Mouse (Mus musculus) intestine, embryonic 16.5 days (tissue): ENCODE data around the gene Map3k20. TPM values are rescaled to one million over a fixed set of nuclear protein-coding genes. Genes with fewer than 3 reads are reported as not detected.

ENCODE experiments used
- ATAC-seq: fragments of 200-750 bp; cut with Nextera tagmentation; 2 replicates; pipeline ENCODE4 v1.8.0; 2017; ENCODE audit warnings: moderate TSS enrichment, moderate library complexity
- H3K27ac ChIP-seq: fragments of 300-500 bp; sonication (generic); 2 replicates; pipeline ENCODE4 v1.5.1; 2014; ENCODE audit warnings: mild to moderate bottlenecking, low read length
- H3K27me3 ChIP-seq: fragments of 300-500 bp; sonication (generic); replicated peaks from 2 replicates; pipeline ENCODE4 v1.6.1; 2014; ENCODE audit warnings: low read length, control low read depth, mixed read lengths; ENCODE audit not compliant: control insufficient read depth, insufficient read depth
- H3K36me3 ChIP-seq: fragments of 300-500 bp; sonication (generic); 2 replicates; pipeline ENCODE4 v1.6.1; 2014; ENCODE audit warnings: low read length, control low read depth; ENCODE audit not compliant: control insufficient read depth, insufficient read depth
- H3K4me1 ChIP-seq: fragments of 300-500 bp; sonication (generic); 2 replicates; pipeline ENCODE4 v1.6.1; 2014; ENCODE audit warnings: low read length, control low read depth, mixed read lengths; ENCODE audit not compliant: control insufficient read depth, insufficient read depth
- H3K4me2 ChIP-seq: fragments of 300-500 bp; sonication (generic); 2 replicates; pipeline ENCODE4 v1.6.1; 2014; ENCODE audit warnings: low read depth, low read length, control low read depth
- H3K4me3 ChIP-seq: fragments of 300-500 bp; sonication (generic); 2 replicates; pipeline ENCODE4 v1.5.1; 2014; ENCODE audit warnings: mild to moderate bottlenecking, low read length
- H3K9ac ChIP-seq: fragments of 300-500 bp; sonication (generic); 2 replicates; pipeline ENCODE4 v1.6.1; 2014; ENCODE audit warnings: low read depth, low read length
- H3K9me3 ChIP-seq: fragments of 300-500 bp; sonication (generic); 2 replicates; pipeline ENCODE4 v1.6.1; 2016; ENCODE audit warnings: low read length, control low read depth; ENCODE audit not compliant: control insufficient read depth
- WGBS: fragments of 180-500 bp; shearing (Covaris S2); extraction: QIAGEN DNeasy Blood & Tissue Kit; methylation state at CpG from one replicate; pipeline ENCODE4 v1.1.7; 2014; 5-methylcytosine and 5-hydroxymethylcytosine counted together
- polyA plus RNA-seq: library from polyadenylated mRNA; unstranded; fragments of >200 nt; fragmentation: Nextera tagmentation; extraction: Ambion mirVana; gene quantifications from 2 replicates; pipeline ENCODE4 v1.2.1, GENCODE M21; 2015

Gene Map3k20
- polyA plus RNA-seq, 1 experiment from 2014 or later = 13.8 TPM

DNA sequence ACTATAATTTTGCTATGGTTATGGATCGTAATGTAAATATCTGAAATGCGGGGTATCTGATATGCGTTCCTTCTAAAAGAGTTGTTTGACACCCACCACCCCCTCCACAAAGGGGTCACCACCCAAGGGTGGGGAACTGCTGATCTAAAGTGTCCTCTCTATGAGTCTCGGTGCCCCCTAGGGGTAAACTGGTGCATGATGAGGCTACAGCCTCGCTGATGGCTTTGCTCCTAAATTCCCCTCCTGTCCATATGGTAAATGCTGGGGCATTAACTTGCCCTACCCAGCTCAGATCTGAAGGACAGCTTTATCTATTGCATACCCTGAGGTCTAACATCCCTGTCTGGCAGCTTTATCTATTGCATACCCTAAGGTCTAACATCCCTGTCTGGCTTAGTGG is 130.0 kb downstream of the Map3k20 start:
- H3K36me3 ChIP-seq = no peaks in the 10 kb centered on the region
- H3K4me1 ChIP-seq = peaks cover 7% of the 10 kb centered on the region; the same call in 1 of the 2 replicates
- no peak overlapping the region for H3K27ac ChIP-seq
- no peak for ATAC-seq
- no peaks in the 10 kb centered on the region for H3K27me3 ChIP-seq
- no peaks in the 10 kb centered on the region for H3K9me3 ChIP-seq
- H3K4me3 ChIP-seq = no peak overlapping the region
- H3K9ac ChIP-seq = no peak overlapping the region
- WGBS = 88% methylated on average over 5 of the region's 5 CpGs
- H3K4me2 ChIP-seq = no peak overlapping the region

DNA sequence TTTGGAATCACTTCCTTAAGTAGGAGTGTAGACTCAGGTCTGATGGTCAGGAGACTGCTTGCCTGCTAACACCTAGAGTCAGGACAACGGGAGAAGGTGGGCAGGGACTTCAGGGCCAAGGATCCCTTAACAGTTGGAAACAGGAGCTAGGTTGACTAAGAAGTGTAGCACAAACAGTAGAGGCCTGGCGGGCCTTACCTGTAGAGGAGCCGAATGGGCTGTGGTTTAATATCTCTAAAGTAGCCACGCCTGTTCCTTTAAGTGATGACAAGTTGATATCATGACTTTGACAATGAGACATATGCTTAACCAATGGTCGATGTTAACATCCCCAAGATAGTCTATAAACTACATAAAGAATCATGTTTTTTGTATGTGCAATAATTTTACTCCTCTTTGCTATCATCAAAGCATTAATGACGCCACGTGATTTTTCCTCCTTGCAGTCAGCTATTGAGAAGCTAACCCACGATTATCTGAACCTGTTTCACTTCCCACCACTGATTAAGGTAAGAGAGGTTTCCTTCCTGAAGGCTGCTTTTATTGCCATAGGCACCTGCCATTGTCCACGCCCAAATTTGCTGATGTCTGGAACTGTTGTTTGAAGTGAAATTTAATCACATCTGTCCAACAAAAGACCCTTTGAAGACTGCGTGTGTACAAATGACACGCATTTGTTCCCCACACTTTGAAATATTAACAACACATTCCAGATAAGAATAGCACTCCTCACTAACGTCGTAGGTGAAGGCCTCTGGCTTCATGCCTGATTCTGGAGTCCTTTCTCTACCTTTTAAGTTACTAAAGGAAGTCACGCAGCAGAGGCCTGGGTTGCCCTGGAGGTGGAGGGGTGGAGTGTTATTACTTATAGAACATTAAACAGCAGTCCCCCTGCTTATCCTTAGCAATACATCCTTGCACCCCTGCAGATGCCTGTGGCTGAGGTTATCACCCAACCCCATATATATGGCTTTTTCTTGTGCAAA is 131.0 kb downstream of the Map3k20 start:
- Histone ChIP-seq H3K4me1 (peaks cover 7% of the 10 kb centered on the region; the same call in 1 of the 2 replicates), H3K27me3 (no peaks in the 10 kb centered on the region), H3K4me2 (no peak overlapping the region), H3K4me3 (no peak overlapping the region), H3K9ac (no peak overlapping the region), H3K27ac (peak overlapping the region; percentile 33; the same call in 1 of the 2 replicates), H3K36me3 (no peaks in the 10 kb centered on the region), H3K9me3 (no peaks in the 10 kb centered on the region)
- ATAC-seq = peak; percentile 90
- 50% methylated on average over 14 of the region's 14 CpGs for WGBS

DNA sequence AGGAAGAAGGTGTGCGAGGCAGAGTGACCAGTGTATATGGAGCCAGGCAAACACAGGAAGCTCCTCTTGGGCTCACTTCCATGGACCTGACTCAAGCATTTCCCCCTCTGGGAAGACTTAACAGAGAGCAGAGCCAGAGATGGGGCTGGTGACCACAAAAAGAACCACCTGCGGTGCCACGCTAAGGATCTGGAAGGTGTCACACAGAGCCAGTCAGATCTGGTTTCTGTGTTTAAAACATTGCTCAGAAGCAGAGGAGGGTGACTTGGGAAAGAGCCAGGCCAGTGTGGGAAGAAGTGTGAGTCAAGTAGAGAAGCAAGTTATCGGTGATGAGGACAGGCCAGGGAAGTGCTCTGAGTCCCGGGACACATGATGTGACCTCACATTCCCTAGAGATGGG is 135.1 kb downstream of the Map3k20 start:
- Histone ChIP-seq H3K27ac (no peak overlapping the region), H3K4me3 (no peak overlapping the region), H3K9me3 (no peaks in the 10 kb centered on the region), H3K27me3 (no peaks in the 10 kb centered on the region), H3K4me1 (peaks cover 5% of the 10 kb centered on the region; the same call in 1 of the 2 replicates), H3K4me2 (no peak overlapping the region), H3K9ac (no peak overlapping the region), H3K36me3 (no peaks in the 10 kb centered on the region)
- no peak for ATAC-seq
- WGBS = 75% methylated on average over 5 of the region's 5 CpGs

DNA sequence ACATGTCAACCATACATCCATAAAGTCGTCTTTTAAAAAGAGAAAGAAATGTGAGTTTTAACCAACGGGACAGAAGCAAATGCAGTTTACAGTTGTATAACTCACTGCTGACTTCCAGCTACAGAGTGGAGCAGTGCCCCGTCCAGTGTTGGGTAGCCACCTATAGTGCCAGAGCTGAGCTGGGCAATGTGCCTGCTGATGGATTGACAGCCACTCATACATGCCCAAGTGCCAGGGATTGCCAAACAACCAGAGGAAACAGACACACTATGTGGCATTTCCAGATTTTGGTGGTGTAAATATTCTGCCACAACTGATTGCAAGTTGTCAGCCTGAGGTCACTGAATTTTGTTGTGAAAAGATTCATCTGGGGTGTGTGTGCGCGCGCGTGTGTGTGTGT is 139.2 kb downstream of the Map3k20 start:
- H3K4me3 ChIP-seq = no peak overlapping the region
- H3K27ac ChIP-seq = no peak overlapping the region
- H3K4me1 ChIP-seq = no peaks in the 10 kb centered on the region
- no peaks in the 10 kb centered on the region for H3K27me3 ChIP-seq
- H3K4me2 ChIP-seq = no peak overlapping the region
- H3K9me3 ChIP-seq = no peaks in the 10 kb centered on the region
- H3K36me3 ChIP-seq = no peaks in the 10 kb centered on the region
- H3K9ac ChIP-seq = no peak overlapping the region
- ATAC-seq = no peak
- WGBS = 87% methylated on average over 7 of the region's 7 CpGs

DNA sequence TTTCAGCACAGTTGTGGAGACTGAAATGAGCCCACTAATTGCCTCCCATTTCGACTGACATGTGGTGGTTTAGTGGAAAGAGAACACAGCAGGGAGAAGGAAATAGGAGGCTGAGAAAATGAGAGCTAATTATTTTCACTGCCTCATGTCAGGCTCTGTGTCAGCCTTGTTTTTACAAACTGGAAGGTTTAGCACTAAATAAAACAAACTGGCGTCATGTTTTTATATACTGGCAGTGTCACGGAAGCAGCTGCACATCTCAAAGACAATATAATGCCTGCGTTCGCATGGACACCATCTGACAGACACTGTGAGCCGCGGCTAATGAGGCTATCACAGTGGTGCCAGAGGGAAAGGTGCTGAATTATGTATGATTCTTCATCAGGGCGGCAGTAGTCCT is 141.3 kb downstream of the Map3k20 start:
- no peaks in the 10 kb centered on the region for H3K9me3 ChIP-seq
- no peak overlapping the region for H3K9ac ChIP-seq
- no peak overlapping the region for H3K27ac ChIP-seq
- no peak overlapping the region for H3K4me3 ChIP-seq
- H3K36me3 ChIP-seq = no peaks in the 10 kb centered on the region
- H3K4me2 ChIP-seq = no peak overlapping the region
- ATAC-seq = no peak
- H3K27me3 ChIP-seq = no peaks in the 10 kb centered on the region
- WGBS = 38% methylated on average over 8 of the region's 8 CpGs
- H3K4me1 ChIP-seq = no peaks in the 10 kb centered on the region

DNA sequence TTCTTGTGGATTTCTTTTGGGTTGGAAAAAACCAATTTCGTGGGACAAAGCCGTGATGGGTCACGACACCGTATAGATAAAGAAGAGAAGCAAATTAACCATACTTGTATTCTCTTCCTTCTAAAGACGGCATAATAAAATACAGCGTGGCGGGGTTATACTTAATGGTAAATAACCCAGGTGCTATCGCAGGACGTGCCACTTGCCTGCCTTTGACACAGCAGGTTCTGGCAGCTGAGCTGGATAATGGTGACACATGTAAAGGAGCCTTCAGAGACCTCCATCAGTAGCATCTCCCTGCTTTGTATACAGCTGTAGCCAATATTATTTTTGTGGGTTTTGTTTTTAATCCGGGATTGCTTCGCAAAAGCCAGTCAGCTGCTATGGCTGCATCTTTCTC is 141.9 kb downstream of the Map3k20 start:
- Histone ChIP-seq H3K36me3 (no peaks in the 10 kb centered on the region), H3K4me2 (no peak overlapping the region), H3K4me1 (no peaks in the 10 kb centered on the region), H3K9ac (no peak overlapping the region), H3K27me3 (no peaks in the 10 kb centered on the region), H3K27ac (no peak overlapping the region), H3K9me3 (no peaks in the 10 kb centered on the region), H3K4me3 (no peak overlapping the region)
- 64% methylated on average over 11 of the region's 11 CpGs for WGBS
- no peak for ATAC-seq

DNA sequence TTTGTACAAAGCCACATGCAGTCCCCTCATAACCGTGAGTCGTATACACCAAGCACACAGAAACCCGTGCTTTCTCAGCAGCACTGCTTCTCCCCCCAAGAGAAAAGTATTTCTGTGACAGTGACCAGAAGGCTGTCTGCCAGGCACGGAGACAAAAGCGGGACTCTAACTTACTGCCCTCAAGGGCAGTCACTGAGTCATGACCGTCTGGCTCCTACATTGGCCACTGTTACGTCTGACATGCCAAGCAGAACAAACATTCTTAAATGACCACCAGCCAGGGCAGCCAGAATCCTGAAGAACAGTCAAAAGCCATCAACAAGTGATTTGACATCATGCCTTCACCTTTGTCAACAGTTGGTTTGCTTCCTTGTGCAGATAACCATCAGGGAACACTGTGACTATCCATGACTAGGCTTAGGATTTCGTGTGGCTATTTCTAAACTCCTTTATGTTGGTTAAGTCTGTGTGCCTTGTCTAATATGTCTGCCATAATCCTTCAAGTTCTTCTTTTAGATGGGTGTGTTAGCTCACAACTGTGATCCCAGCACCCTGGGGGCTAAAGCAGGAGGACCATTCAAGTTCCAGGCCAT is 153.6 kb downstream of the Map3k20 start:
- Histone ChIP-seq H3K4me2 (no peak overlapping the region), H3K9me3 (no peaks in the 10 kb centered on the region), H3K4me1 (no peaks in the 10 kb centered on the region), H3K27me3 (no peaks in the 10 kb centered on the region), H3K27ac (no peak overlapping the region), H3K4me3 (no peak overlapping the region), H3K36me3 (peaks cover 11% of the 10 kb centered on the region), H3K9ac (no peak overlapping the region)
- 74% methylated on average over 8 of the region's 8 CpGs for WGBS
- no peak for ATAC-seq

DNA sequence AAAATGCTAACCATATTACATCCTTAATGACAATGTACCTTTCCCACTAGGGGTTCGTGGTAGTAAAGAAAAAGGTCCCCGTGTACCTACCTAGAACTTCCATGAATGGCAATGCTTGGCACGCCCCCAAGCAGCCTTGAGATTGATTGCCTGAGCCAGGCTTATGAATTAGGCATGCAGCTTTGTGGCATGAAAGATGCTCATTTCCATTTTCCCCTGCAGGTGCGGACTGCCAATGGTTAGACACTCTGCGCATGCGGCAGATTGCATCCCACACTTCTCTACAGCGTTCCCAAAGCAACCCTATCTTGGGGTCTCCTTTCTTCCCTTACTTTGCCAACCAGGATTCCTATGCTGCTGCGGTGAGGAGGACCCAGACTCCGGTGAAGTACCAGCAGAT is 155.6 kb downstream of the Map3k20 start:
- no peak for ATAC-seq
- Histone ChIP-seq H3K4me1 (no peaks in the 10 kb centered on the region), H3K4me3 (no peak overlapping the region), H3K27ac (no peak overlapping the region), H3K4me2 (no peak overlapping the region), H3K27me3 (no peaks in the 10 kb centered on the region), H3K9ac (no peak overlapping the region), H3K36me3 (peaks cover 6% of the 10 kb centered on the region), H3K9me3 (no peaks in the 10 kb centered on the region)
- WGBS = 92% methylated on average over 9 of the region's 9 CpGs

DNA sequence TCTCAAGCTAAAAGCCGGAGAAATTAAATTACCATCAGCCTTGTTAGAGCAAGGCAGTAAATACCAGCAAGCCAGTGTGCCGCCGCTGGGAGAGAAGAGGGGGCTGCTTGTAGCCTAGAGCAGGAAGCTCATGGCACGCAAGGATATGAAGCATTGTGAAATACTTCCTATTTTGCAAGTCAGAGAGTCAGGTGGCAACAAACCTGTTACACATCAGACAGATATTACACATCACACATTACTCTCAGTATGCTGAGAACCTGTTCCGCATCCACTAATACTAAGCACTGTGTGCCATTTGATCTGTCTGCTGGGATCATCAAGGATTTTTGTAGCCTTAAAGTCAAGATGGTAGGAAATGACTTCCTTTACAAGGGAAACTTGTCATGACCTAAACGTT is 157.4 kb downstream of the Map3k20 start:
- Histone ChIP-seq H3K36me3 (peaks cover 6% of the 10 kb centered on the region), H3K9ac (no peak overlapping the region), H3K4me2 (no peak overlapping the region), H3K4me1 (no peaks in the 10 kb centered on the region), H3K9me3 (no peaks in the 10 kb centered on the region), H3K27me3 (no peaks in the 10 kb centered on the region), H3K4me3 (no peak overlapping the region), H3K27ac (no peak overlapping the region)
- no peak for ATAC-seq
- WGBS = 78% methylated on average over 6 of the region's 6 CpGs
